Mouse (Mus musculus) WW6 (cell line): ENCODE results near the gene Zcchc24.

Experiments used
- DNase-seq: peaks from one replicate; pipeline ENCODE4 v3.0.0-alpha.2; 2013; ENCODE audit warnings: low read depth, low spot score

Zcchc24 gene

DNA sequence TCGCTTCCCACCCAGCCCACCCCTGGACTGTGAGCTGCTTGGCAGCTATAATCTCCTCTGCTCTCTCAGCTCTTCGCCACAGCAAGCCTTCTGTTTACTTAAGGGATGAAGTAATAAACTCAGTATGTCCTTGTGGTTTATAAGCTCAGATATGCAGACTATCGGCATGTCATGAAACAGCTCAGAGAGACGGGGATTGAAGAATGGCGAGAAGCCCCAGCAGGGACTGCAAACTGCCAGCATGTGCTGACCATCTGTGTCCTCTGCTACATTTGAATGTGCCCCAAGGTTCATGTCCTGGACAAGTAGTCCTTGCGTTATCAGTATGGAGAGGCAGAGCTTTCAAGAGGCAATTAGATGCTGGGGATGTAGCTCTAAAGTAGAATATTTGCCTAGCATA lies 7.5 kb upstream of the Zcchc24 start:
- DNase-seq = no peak

DNA sequence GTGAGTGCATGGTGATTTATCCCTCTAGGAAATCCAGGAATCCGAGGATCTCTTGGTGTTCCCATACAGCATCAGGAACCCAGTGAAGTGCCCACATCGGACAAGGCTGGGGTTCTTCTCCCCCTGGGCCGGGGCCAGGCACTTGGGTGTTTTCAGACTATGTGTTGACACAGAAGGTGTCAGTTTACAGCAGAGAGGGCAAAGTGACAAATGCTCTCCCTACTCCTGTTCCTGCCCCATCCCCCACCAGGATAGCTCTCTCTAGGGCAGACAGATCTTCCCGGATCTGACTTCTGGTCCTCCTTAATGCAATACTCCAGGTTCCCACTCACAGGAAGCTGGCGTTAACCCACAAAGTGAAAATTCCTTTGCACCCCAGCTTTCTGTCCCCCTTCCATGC lies 5.3 kb upstream of the Zcchc24 start:
- no peak for DNase-seq

DNA sequence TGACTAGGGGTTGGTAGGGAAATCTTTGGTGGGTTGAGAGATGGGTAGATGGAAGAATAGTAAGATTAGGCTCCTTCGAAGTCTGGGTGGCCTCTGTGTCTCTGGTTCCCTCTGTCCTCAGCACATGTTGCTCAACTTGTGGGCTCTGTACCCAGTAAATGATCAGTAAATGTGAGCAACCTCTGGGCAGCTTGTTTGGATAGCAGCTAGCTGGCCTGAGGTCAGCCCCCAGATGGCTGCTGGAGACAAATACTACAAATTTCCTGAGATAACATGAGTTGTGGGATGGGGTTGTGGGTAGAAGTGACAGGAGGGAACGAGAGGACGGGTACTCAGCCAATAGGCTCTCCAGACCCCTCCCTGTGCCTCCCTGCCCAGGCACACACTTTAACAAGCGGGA lies 4.2 kb upstream of the Zcchc24 start:
- no peak for DNase-seq

DNA sequence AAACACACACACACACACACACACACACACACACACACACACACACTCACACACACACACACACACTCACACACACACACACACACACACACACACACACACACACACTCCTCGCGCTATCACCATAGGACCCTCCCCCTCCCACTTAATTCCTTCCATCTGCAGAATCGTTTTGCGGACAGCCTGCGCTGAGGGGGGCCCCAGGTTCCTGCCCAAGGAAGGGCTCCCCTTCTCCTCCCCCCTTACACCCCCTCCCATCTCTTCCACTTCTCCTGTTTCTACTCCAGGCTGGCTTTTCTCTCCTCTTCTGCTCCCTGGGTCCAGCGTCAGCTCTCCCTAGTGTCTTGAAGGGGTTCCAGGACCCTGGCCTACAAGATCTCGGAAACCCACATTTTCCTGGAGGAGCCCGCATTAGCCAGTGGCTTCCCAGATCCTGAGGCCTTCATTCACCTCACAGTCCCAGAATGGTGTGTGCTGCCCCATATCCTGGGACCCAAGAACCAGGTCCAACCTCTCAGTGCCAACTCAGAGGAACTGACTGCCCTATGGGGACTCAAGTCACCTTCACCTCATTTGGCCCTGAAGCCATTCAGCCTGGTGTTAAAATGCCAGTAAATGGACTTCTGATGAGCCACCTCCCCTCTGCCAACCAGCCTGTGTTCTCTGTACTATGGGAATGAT lies 927 bp upstream of the Zcchc24 start:
- DNase-seq = no peak

DNA sequence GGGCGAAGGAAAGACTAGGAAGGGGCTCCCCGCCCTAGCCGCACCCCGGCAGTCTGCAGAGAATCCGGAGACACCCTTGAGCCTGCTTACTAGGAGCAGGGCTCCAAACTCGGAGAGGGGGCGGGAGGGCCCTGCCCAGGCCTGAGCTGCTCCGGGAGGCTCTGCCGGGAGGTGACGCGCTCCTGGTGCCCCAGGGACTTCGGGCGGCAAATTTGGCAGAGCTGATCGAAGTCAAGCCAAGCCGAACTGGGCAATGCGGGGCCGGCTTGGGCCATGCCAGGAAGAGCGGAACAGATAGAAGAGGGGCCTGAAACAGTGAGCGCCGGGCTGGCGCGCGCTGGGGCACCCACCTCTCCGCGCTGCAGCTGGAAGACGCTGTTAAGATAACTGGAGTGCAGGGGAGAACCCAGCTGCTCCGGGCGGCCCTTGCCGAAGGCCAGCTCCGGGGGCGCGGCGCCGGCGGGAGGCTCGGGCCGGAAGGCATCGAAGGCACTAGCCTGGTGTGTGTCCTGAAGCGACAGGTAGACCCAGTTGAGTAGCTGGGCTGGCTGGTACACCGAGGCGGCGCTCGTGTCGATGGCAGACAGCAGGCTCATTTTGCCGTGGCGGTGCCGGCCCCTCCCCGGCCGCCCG lies 462 bp downstream of the Zcchc24 start:
- DNase-seq = peak; percentile 42

DNA sequence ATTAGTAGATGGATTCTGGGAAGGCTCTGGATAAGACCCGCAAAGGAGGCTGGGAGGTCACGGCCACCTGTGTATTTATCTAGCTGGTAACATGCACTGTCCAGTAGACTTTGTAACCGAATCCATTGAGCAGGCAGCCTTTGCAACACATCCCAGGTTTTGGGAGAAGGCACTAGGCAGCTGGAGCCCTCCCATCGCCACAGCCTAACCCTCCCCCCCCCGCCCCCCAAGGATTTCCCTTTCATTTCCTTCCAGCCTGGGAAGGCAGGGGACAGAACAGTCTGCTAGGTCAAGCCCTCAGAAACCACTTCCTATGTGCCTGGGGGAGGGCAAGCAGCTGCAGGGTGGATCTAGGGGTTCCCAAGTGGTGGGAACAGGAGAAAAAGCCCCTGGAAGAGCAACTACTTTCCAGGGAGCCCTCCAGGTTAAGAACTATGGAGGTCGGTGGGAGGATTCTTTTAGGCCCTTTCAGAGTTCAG lies 1.1 kb downstream of the Zcchc24 start:
- DNase-seq = peak; percentile 3

DNA sequence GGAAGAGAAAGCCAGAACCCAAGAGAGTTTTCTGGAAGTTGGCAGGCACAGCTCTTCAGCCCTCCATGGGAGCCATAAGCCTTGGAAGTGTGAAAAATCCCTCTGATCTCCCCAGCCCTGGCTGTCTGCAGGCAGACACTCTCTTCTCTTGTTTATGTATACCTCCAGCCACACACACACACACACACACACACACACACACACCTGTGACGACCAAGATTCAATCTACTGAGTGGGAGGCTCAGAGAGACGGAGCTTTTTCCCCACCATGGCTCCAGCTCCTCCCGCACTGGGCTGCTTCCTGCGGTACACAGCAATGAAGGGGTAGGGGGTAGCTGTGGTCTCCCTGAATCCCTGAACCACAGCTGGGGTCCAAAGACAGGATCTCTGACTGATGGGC lies 2.4 kb downstream of the Zcchc24 start:
- DNase-seq = no peak

DNA sequence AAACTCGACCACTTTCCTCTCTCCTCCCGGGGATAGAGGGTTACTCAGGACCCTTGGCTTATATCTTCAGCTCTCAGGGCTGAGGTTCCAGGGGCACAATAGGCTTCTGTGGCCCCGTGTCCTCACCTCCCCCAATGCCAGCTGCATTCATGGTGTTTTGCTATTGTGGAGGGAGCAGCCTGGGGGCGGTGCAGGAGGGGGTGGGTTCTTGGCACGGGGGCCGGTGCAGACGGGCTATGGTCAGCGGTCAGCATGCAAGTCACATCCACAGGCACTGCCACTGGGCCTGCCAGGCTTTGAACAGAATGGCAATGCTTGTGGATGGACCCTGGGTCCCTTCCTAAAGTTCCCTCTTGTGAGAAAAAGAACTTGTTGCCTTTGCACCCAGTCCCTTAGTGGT lies 2.9 kb downstream of the Zcchc24 start:
- DNase-seq = no peak

DNA sequence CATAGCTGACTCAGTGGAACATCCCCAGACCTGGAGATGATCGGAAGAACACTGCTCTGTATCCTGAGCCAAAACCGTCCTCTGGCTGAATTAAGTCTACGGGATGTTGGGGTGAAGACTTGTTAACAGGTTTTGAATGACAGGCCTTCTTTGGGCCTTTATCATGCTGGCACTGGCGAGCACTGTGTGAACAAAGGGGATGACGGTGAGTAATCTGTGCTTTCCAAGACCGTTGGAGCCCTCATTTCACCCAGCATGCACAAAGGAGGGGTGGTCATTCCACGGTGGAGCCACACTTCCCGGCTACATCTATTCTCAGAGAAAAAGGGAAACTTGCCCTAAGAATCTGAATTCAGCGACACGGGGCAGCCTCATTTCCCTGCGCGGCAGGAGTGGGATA lies 3.7 kb downstream of the Zcchc24 start:
- DNase-seq = no peak

DNA sequence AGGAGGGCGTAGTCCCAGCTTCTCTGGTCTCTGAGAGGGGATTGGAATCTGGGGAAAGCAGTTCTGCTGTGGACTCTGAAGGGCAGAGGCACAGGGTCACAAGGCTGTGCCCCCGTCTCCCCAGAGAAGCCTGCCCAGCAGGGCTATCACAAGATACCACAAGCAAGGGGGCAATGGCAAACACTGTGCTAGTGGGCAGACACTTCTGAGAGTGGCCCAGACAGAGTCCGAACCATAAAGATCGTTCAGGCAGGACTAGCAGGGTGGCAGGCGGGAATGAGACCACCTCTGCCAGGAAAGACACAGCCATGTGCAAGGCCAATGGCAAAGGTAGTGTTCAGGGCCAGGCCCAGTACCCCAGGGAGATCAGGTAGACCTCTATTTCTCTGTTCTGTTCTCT lies 7.7 kb downstream of the Zcchc24 start:
- no peak for DNase-seq

DNA sequence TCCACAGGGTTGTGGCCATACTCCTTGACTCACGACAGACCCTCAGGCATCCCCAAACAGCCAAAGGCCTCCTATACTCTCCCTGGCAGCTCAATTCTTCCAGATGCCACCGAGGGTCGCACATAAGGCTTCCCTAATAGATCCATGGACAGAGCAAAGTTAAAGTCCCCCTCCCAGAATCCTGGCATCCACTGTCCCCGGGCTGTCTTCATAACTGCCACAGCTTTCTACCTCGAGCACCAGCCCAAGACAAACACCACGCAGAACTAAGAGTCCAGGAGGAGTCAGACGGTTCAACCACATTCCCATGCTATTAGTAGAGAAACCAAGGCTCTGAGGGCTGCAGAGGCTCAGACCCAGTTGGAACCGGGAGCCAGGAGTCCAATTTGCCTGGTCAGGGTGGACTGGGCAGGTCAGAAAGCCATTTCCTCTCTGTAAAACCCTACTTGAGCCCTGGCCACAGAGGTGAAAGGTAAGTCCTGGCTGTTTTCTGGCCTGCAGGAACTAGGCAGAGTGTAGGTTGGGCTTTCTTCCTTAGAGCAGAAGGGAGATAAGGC lies 8.8 kb downstream of the Zcchc24 start:
- no peak for DNase-seq

DNA sequence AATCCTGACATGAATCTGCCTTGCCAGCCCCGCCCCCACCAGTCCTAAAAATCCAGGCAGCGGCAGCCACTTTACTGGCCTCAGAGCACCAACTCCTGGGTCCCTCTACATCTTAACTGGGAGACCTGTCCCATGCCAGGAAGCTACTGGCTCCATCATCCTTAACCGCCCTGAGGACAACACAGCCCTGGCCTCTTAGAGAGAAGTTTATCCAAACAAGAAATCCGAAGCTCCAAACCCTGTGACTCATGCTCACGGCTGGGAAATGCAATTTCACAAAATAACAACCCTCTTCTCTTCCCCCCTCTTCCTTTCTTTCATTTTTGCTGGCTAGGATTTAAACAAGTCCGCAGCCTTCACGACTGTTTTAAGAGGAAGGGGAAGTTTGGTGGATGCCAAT lies 9.3 kb downstream of the Zcchc24 start:
- no peak for DNase-seq

DNA sequence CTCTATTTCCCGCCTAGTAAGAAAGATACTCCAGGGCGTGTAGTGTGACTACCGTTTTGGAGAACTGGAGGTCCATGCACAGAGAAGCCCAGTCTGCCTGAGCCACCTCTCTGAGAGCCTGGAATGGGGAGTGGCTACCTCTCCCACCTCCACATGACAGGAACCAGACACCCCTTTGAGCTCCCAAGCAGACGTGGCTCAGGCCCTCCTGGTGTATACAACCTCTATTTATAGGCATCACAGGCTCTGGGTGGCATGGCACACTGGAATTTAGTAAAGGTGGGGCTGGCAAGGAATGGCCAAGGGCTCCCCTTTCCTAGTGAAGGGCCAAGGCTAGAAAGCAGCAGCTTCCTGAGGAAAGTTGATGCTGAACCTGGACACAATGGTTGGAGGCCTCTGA lies 10.9 kb downstream of the Zcchc24 start:
- no peak for DNase-seq

DNA sequence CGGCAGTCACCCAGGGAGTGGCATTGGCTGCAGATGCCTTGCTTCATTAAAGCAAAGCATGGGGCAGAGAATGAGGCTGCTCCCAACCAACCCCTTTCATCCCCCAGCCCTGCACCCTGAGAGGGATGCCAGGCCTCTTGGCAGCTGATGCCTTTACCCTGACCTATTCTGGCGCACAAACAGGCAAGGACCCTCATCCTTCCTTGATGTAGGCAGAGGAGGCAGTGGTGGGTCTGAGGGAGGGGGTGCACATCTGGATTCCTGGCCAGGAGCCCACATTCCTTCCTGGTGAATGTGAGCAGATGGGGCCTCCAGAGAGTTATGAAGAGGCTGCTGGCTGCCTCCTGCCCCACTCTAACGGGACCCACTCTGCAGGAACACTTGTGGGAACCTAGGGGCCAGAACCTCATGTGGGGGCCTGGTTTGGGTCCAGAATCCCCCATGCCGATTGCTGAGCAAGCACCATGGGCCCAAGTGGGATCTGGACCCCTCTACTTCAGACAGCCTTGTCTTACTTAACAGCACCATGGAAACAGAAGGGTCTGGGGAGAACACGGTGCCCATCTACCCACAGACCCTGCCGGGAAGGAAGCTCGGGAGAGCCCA lies 12.4 kb downstream of the Zcchc24 start:
- no peak for DNase-seq

DNA sequence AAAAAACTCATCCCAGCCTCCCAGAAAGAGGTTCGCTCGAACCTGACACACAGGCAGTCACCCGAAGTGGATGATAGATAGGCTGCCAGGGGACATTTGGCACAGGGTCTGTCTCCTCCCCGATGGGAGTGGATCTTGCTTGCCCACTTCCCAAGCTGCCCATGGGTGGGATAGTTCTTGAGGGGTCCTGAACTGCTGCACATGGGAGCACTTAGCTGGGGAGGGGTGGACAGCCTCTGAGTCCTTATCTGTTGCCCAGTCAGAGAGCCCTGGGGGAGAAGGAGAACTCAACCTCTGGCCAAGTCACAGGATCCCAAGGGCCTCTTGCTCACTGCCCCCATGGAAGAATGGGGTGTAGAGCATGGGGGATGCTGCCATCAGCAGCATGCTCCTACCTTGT lies 13.3 kb downstream of the Zcchc24 start:
- no peak for DNase-seq

DNA sequence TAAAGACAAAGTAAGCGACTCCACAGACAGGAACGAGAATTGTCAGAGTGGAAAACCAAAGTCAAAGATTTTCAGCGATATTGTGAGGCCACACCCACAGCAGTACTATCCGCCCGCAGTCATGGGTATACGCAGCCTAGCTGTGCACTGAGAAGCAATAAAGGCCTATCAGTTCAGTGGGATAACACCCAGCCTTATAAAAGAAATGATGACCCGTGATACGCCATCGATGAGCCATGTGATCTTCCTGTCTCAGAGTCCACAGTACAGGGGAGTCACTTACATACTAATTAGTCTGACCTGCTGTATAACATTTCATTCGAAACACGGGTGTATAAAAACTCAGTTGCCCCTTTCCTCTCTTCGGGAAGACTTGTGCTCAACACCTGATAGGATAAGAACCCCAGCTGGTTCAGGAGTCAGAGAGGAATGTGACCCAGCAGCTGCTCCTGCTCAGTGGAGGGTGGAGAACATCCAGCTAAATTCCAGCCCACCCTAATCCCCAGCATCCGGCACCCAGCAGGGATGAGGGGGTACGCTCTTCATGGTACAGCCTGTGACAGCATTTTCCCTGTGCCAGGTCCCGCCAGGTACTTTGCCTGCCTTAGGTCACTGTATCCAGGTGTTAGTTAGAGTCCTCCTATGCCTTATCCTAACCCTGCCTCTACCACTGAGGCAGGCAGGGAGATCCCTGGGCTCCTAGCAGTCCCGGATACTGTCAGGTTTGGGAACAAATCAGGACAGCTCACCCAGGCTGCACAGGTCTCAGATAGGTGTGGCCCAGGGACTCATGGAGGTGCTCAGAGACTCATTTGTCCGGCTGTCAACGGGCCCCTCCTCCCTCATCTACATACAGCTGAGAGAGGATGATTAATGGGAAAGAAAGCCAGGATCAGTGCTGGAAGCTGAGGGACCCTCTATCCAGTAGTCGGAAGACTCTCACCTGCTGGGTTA lies 14.0 kb downstream of the Zcchc24 start:
- peak; percentile 22 for DNase-seq

DNA sequence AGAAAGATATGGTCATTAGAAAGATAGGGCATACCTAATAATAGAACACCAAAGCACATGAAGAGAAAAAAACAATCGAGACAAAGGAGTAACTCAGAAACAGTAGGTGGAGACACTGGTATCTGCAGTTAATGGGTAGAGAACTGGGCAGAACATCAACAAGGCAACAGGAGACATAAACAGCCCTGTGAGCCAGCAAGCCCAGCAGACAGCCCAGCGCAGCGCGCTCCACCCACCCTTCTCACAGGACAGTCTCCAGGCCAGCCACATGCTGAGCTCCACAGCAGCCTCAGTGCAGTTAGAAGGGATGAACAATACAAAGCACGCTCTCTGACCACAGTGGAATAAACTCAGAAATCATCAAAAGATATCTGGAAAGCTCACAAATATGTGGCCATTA lies 15.8 kb downstream of the Zcchc24 start:
- DNase-seq = no peak

DNA sequence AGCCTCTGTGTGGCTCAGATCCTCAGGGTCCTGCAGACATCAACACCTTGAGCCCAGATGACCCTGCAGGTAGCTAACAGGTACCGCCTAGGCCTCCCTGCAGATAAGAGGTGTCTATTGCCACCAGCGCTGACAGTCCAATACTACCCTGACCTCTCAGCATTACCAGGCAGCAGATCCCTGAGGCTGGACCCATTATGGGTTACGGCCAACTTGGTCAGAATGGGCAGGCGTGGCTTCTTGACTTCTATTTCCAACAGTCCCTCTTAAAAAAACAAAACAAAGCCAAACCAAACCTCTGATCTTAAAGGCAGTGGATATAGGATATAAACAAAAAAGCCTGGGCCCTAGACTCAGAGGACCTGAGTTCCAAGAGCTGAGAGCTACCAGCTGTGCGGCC lies 17.8 kb downstream of the Zcchc24 start:
- no peak for DNase-seq

DNA sequence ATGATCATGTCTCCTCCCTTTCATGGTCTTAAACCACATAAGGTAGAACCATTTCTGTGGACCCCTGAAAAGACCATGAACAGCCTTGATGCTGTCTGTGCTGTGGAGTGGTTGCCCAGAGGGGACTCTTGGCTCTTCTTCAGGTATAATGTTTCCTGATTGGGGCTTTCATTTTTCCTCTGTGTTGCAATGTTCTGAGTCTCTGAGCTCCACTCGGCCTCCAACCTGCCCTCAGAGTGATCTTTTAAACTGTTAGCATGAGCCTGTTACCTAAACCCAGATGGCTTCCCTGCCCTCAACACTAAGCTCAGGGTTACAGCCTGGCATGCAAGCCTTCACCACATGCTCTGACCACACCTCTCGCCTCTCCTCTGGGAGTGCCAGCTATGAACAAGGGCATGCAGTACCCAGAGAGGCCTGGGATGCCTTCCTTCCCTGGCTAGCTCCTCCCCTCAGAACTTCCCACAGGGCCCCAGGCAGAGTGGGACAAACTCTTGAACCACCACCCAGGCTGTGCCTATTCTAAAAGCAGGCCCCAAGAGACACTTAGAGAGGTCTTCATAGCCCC lies 18.3 kb downstream of the Zcchc24 start:
- no peak for DNase-seq

DNA sequence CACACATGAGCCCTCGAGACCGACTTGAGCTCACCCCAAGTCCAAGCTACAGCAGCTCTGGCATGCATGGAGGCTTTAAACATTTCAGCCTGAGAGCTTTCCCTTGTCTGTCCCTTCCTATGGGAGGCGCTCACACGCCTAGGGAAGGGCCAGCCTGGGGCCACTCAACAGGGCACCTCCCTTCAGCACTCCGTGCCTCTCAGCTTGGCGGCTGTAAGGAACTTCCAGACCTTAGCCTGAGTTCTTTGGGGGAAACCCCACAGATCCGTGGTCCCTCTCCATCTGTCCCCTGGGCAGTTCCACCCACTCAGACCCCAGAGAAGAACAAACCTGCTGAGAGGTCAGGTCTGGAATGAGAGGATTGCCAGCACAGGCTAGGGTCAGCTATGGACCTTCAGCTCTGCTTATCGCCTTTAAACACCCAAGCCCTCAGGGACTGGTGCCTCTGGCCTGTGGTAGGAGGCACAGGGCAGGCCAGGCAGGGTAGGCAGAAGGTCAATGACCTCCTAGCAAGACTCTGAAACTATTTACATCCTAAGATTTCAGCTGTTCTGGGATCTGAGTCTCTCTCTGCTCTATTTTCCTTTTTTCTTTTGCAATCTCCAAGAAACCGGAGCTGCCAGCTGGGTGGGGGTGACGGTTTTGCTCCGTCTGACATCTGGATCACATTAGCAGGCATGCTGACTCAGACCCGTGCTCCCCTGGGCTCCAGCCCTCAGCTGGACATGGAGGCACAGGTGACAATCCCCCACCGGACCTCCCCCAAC lies 19.5 kb downstream of the Zcchc24 start:
- DNase-seq = no peak
